Mouse (Mus musculus) lung, adult 2 months (tissue): Measurements from ENCODE around the gene Cyp4f39.

Source experiments
- CTCF ChIP-seq: fragments of 200-500 bp; IDR thresholded peaks from 2 replicates; pipeline ENCODE4 v1.5.1; 2011; ENCODE audit warnings: mild to moderate bottlenecking, low read length, control low read depth; ENCODE audit not compliant: insufficient read depth
- POLR2A ChIP-seq: fragments of 200-500 bp; IDR thresholded peaks from 2 replicates; pipeline ENCODE4 v1.6.1; 2011; ENCODE audit warnings: low read depth, mild to moderate bottlenecking, control low read depth, low read length, borderline replicate concordance; ENCODE audit errors: extremely low read depth

DNA sequence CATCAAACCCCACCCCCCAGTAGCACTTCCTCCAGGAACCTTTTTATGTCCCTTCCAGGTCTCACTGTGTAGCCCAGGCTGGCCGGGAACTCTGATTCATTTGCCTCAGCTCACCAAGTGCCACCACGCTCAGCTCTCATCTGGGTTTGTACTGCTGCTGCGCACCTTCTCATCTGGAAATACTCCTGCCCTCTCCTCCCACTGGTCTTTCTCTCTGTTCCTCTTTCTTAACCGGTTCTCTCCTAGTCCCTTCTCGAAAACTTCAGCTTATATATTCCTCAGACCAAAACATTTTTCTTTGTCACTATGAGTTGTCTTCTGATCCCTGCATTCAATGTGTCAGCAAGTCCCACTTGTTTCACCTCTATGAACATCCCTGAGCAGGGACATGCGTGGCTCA, 9.3 kb upstream of the Cyp4f39 start:
- no peak for TF ChIP-seq CTCF
- no peak for TF ChIP-seq POLR2A
